Mouse (Mus musculus) CH12.LX (cell line): Measurements from ENCODE around the gene Olfr798. TPM values are rescaled to one million over a fixed set of nuclear protein-coding genes. Genes with fewer than 3 reads are reported as not detected.
A peak's percentile ranks its signal among the peaks of the same experiment; 100 is the strongest.

Experiments
- DNase-seq: peaks from one replicate; pipeline ENCODE4 v3.0.0-alpha.2; 2013; ENCODE audit errors: extremely low read depth
- H3K27ac ChIP-seq: 2 replicates; pipeline ENCODE4 v1.5.1; 2012; ENCODE audit warnings: low read depth, mild to moderate bottlenecking, control low read depth, moderate library complexity; ENCODE audit not compliant: insufficient read depth
- H3K27me3 ChIP-seq: replicated peaks from 2 replicates; pipeline ENCODE3; 2012; ENCODE audit warnings: inconsistent platforms
- H3K36me3 ChIP-seq, 2 experiments: replicated peaks in 1 of 2; 2 replicates each; pipeline versions ENCODE3 to v1.6.1; 2012; ENCODE audit warnings: inconsistent platforms in 1 of 2, low read length in 1 of 2, mild to moderate bottlenecking in 1 of 2, mixed read lengths in 1 of 2, moderate library complexity in 1 of 2; ENCODE audit not compliant: control insufficient read depth in 1 of 2, insufficient read depth in 1 of 2
- H3K4me1 ChIP-seq, 2 experiments: 2 replicates each; pipeline ENCODE4 v1.6.1; 2012; ENCODE audit warnings: inconsistent platforms in 1 of 2, moderate library complexity in 1 of 2; ENCODE audit not compliant: insufficient read depth in 2 of 2, control insufficient read depth in 1 of 2
- H3K4me2 ChIP-seq: 2 replicates; pipeline ENCODE4 v1.6.1; 2012; ENCODE audit warnings: low read depth, mild to moderate bottlenecking, control low read depth; ENCODE audit not compliant: poor library complexity, insufficient read depth, severe bottlenecking
- H3K4me3 ChIP-seq, 3 experiments: fragments of 150-350 bp in 1 of 3; sonication (generic) in 1 of 3; replicated peaks in 1 of 3; 2 replicates each; pipeline versions ENCODE3 to v1.5.1; 2011 to 2012; ENCODE audit warnings: low read depth in 2 of 3, low read length in 2 of 3, mild to moderate bottlenecking in 2 of 3, moderate library complexity in 2 of 3, control low read depth in 1 of 3, improper control_type of control experiment in 1 of 3, inconsistent platforms in 1 of 3, mixed read lengths in 1 of 3; ENCODE audit not compliant: poor library complexity in 1 of 3
- H3K79me2 ChIP-seq: replicated peaks from 2 replicates; pipeline ENCODE4 v1.6.1; 2012; ENCODE audit warnings: mild to moderate bottlenecking, moderate library complexity; ENCODE audit not compliant: control insufficient read depth, poor library complexity, insufficient read depth, severe bottlenecking; ENCODE audit errors: extremely low read depth
- H3K9ac ChIP-seq: 2 replicates; pipeline ENCODE4 v1.6.1; 2012; ENCODE audit warnings: low read depth, mild to moderate bottlenecking, control low read depth, moderate library complexity; ENCODE audit not compliant: insufficient read depth
- H3K9me3 ChIP-seq: replicated peaks from 2 replicates; pipeline ENCODE3; 2012; ENCODE audit warnings: low read length, inconsistent platforms, mixed read lengths
- BHLHE40 ChIP-seq: IDR thresholded peaks from 2 replicates; pipeline ENCODE4 v1.6.1; 2011; ENCODE audit warnings: mild to moderate bottlenecking, low read depth, low read length, improper control_type of control experiment
- CHD1 ChIP-seq: IDR thresholded peaks from 2 replicates; pipeline ENCODE4 v1.6.1; 2012; ENCODE audit warnings: low read depth, low read length, improper control_type of control experiment, inconsistent platforms
- CTCF ChIP-seq, 2 experiments: IDR thresholded peaks in 1 of 2; conservative IDR thresholded peaks in 1 of 2; 2 replicates each; pipeline ENCODE4 v1.5.1; 2011 to 2012; ENCODE audit warnings: low read depth in 2 of 2, low read length in 2 of 2, improper control_type of control experiment in 1 of 2, inconsistent platforms in 1 of 2, mild to moderate bottlenecking in 1 of 2, moderate library complexity in 1 of 2
- E2F4 ChIP-seq: IDR thresholded peaks from 2 replicates; pipeline ENCODE4 v1.6.1; 2011; ENCODE audit warnings: low read depth, low read length, improper control_type of control experiment; ENCODE audit not compliant: insufficient replicate concordance
- ELF1 ChIP-seq: IDR thresholded peaks from 2 replicates; pipeline ENCODE4 v1.6.1; 2014; ENCODE audit warnings: low read depth, mild to moderate bottlenecking, inconsistent platforms, low read length, improper control_type of control experiment
- GABPA ChIP-seq: IDR thresholded peaks from 2 replicates; pipeline ENCODE4 v1.6.1; 2012; ENCODE audit warnings: low read depth, low read length, improper control_type of control experiment, inconsistent platforms; ENCODE audit not compliant: insufficient replicate concordance
- HCFC1 ChIP-seq: IDR thresholded peaks from 2 replicates; pipeline ENCODE4 v1.6.1; 2012; ENCODE audit warnings: low read depth, mild to moderate bottlenecking, inconsistent platforms, low read length, improper control_type of control experiment
- JUND ChIP-seq: conservative IDR thresholded peaks from 2 replicates; pipeline ENCODE4 v1.6.1; 2011; ENCODE audit warnings: low read depth, low read length, improper control_type of control experiment
- MAFK ChIP-seq: IDR thresholded peaks from 2 replicates; pipeline ENCODE4 v1.6.1; 2011; ENCODE audit warnings: low read length, improper control_type of control experiment; ENCODE audit not compliant: insufficient replicate concordance
- MAX ChIP-seq: IDR thresholded peaks from 2 replicates; pipeline ENCODE4 v1.6.1; 2011; ENCODE audit warnings: low read length, improper control_type of control experiment
- MYC ChIP-seq: IDR thresholded peaks from 2 replicates; pipeline ENCODE4 v1.6.1; 2011; ENCODE audit warnings: low read depth, mild to moderate bottlenecking, improper control_type of control experiment, low read length
- PAX5 ChIP-seq: IDR thresholded peaks from 2 replicates; pipeline ENCODE4 v1.6.1; 2012; ENCODE audit warnings: low read length, inconsistent platforms, mixed read lengths
- POLR2A ChIP-seq: IDR thresholded peaks from 2 replicates; pipeline ENCODE4 v1.6.1; 2011; ENCODE audit warnings: low read depth, mild to moderate bottlenecking, improper control_type of control experiment, low read length
- RAD21 ChIP-seq: IDR thresholded peaks from 2 replicates; pipeline ENCODE4 v1.6.1; 2011; ENCODE audit warnings: low read depth, mild to moderate bottlenecking, low read length, improper control_type of control experiment, moderate library complexity
- SIN3A ChIP-seq: IDR thresholded peaks from 2 replicates; pipeline ENCODE4 v1.6.1; 2012; ENCODE audit warnings: low read length, improper control_type of control experiment, inconsistent platforms
- SMC3 ChIP-seq: IDR thresholded peaks from 2 replicates; pipeline ENCODE4 v1.6.1; 2011; ENCODE audit warnings: low read depth, low read length, improper control_type of control experiment
- TBP ChIP-seq: conservative IDR thresholded peaks from 2 replicates; pipeline ENCODE4 v1.6.1; 2011; ENCODE audit warnings: low read depth, low read length, improper control_type of control experiment
- TCF12 ChIP-seq: IDR thresholded peaks from 2 replicates; pipeline ENCODE4 v1.6.1; 2014; ENCODE audit warnings: low read depth, mild to moderate bottlenecking, inconsistent platforms, low read length, improper control_type of control experiment
- UBTF ChIP-seq: IDR thresholded peaks from 2 replicates; pipeline ENCODE4 v1.6.1; 2012; ENCODE audit warnings: low read depth, mild to moderate bottlenecking, inconsistent platforms, low read length, improper control_type of control experiment, moderate library complexity
- ZC3H11A ChIP-seq: IDR thresholded peaks from 2 replicates; pipeline ENCODE4 v1.6.1; 2012; ENCODE audit warnings: low read depth, mild to moderate bottlenecking, inconsistent platforms, low read length, improper control_type of control experiment
- ZKSCAN1 ChIP-seq: IDR thresholded peaks from 2 replicates; pipeline ENCODE4 v1.6.1; 2012; ENCODE audit warnings: low read depth, inconsistent platforms, low read length, improper control_type of control experiment, borderline replicate concordance
- ZNF384 ChIP-seq: IDR thresholded peaks from 2 replicates; pipeline ENCODE4 v1.6.1; 2012; ENCODE audit warnings: low read depth, low read length, improper control_type of control experiment, inconsistent platforms
- dilution Hi-C: fragments of 300-500 bp; cut with MboI; formaldehyde crosslinking; loops from 2 replicates; pipeline ENCODE4 v1.14.3; 2020; ENCODE audit warnings: low sequenced_read_pairs; ENCODE audit not compliant: extremely low pct_unique_long_range_greater_than_20kb, extremely low pct_ligation_motif_present
- in situ Hi-C: fragments of 300-500 bp; cut with MboI; formaldehyde crosslinking; loops from 3 replicates; pipeline ENCODE4 v1.14.3; 2019; ENCODE audit warnings: low sequenced_read_pairs, low pct_ligation_motif_present, low pct_unique_long_range_greater_than_20kb, mixed read lengths
- polyA plus RNA-seq: library from polyadenylated mRNA; unstranded; fragments of >175 nt; gene quantifications from 2 replicates; pipeline ENCODE4 v1.2.1, GENCODE M21; 2012; ENCODE audit warnings: low read depth; ENCODE audit not compliant: insufficient read length
- total RNA-seq, 2 experiments: library from RNA; depleted of rRNA; stranded (reverse); fragments of 300-350 nt in 1 of 2; fragments of >200 nt in 1 of 2; gene quantifications; 2 replicates each; pipeline ENCODE4 v1.2.3; 2012 to 2014

The Olfr798 gene
- total and polyA plus RNA-seq, 3 experiments = not detected

DNA sequence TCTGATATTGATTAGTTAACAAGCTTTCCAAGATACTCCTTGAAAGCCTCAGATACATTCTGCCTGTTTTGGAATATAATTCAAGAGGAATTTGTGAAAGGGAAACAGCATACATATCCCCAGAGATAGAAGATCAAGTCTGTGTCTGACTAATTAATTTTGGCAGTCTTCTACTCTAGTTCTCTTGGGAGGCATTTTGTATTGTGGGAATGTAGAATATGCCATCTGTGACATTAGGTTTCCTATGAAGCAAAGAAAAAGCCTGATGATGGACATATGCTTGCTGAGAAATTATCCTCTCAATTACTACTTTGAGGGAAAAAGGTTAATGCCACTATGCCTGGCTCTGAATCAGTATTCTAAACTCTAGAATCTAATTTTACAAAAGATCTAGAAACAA is 4.5 kb downstream of the Olfr798 start:
- dilution Hi-C loops (no loop called here), in situ Hi-C loops (no loop called here)
- no peak overlapping the region for H3K4me3 ChIP-seq

GRCm38 (mm10) chr10:129621724-129622123 is 6.0 kb downstream of the Olfr798 start:
- Histone ChIP-seq H3K4me3 (no peak overlapping the region), H3K27ac (no peak overlapping the region), H3K36me3 (no peaks in the 10 kb centered on the region), H3K4me1 (no peaks in the 10 kb centered on the region), H3K4me2 (no peak overlapping the region), H3K9me3 (no peaks in the 10 kb centered on the region), H3K27me3 (no peaks in the 10 kb centered on the region), H3K9ac (no peak overlapping the region), H3K79me2 (no peaks in the 10 kb centered on the region)
- TF ChIP-seq PAX5 (no peak), JUND (no peak), E2F4 (no peak), ZKSCAN1 (no peak), SIN3A (no peak), BHLHE40 (no peak), HCFC1 (no peak), TCF12 (no peak), SMC3 (peak; percentile 37), CHD1 (no peak), UBTF (no peak), ZNF384 (no peak), MAX (no peak), ZC3H11A (no peak), ELF1 (no peak), MAFK (no peak), CTCF (conservative IDR thresholded peaks at IDR 0.05 in 1 of 2, IDR thresholded peaks at IDR 0.05 in 1 of 2; ENCODE audit: low read depth in 2 of 2, low read length in 2 of 2) (peak in 1 of 2 experiments; percentile 34; a peak in 2 of 4 replicates), TBP (no peak), MYC (no peak), GABPA (no peak), RAD21 (peak; percentile 15)
- dilution Hi-C loops = no loop called here
- no peak for DNase-seq
- in situ Hi-C loops = no loop called here

More for the DNA sequence above, 4.5 kb downstream of the Olfr798 start:
- Histone ChIP-seq H3K4me1 (no peaks in the 10 kb centered on the region), H3K36me3 (no peaks in the 10 kb centered on the region), H3K9me3 (no peaks in the 10 kb centered on the region), H3K79me2 (no peaks in the 10 kb centered on the region), H3K4me2 (no peak overlapping the region), H3K27ac (no peak overlapping the region), H3K27me3 (no peaks in the 10 kb centered on the region), H3K9ac (no peak overlapping the region)
- no peak for DNase-seq
- TF ChIP-seq GABPA (no peak), CTCF (conservative IDR thresholded peaks at IDR 0.05 in 1 of 2, IDR thresholded peaks at IDR 0.05 in 1 of 2; ENCODE audit: low read depth in 2 of 2, low read length in 2 of 2) (no peak), PAX5 (no peak), TCF12 (no peak), SIN3A (no peak), ELF1 (no peak), UBTF (no peak), MAFK (no peak), POLR2A (no peak)
